Mouse (Mus musculus): Measurements from ENCODE around the gene Omg. TPM values are rescaled to one million over a fixed set of nuclear protein-coding genes. Genes with fewer than 3 reads are reported as not detected.

Omg gene
- total and polyA plus RNA-seq, 3 experiments: 0.06 TPM; not detected in 2

- Histone ChIP-seq H3K27me3 (ENCODE audit: control insufficient read depth, insufficient read depth, low read length) (no peaks in the 10 kb centered on the region), H3K79me2 (replicated peaks; ENCODE audit: control insufficient read depth, insufficient read depth, low read length) (no peaks in the 10 kb centered on the region), H3K9ac (ENCODE audit: low read depth, low read length) (no peak overlapping the region), H3K36me3 (ENCODE audit: control insufficient read depth, insufficient read depth, low read length) (no peaks in the 10 kb centered on the region), H3K27ac (0 out of 2 replicates have a peak overlapping the region, but pooled peaks have one; percentile 32), H3K4me3 (no peak overlapping the region), H3K4me1 (ENCODE audit: control insufficient read depth, insufficient read depth, low read length) (peaks cover 4% of the 10 kb centered on the region)
- TF ChIP-seq POLR2A (IDR thresholded peaks at IDR 0.05; ENCODE audit: insufficient read depth, low read depth, low read length): 0 out of 2 replicates have a peak, but pooled peaks have one; percentile 19
- TF ChIP-seq CTCF (IDR thresholded peaks at IDR 0.05): no peak
- intact Hi-C loops (cut with DNase I): no loop called here
- peak in 1 of 2 experiments; percentile 40 for DNase-seq
- WGBS: 72% methylated on average over 5 of the region's 5 CpGs
These were observed 24.0 kb upstream of the Omg start for GRCm38 (mm10) chr11:79527739-79528384.

GRCm38 (mm10) chr11:79527015-79527738 is 23.3 kb upstream of the Omg start:
- WGBS: 46% methylated on average over 15 of the region's 15 CpGs
- Histone ChIP-seq H3K79me2 (replicated peaks; ENCODE audit: control insufficient read depth, insufficient read depth, low read length) (no peaks in the 10 kb centered on the region), H3K9ac (ENCODE audit: low read depth, low read length) (no peak overlapping the region), H3K4me1 (ENCODE audit: control insufficient read depth, insufficient read depth, low read length) (peaks cover 4% of the 10 kb centered on the region), H3K4me3 (no peak overlapping the region), H3K27me3 (ENCODE audit: control insufficient read depth, insufficient read depth, low read length) (no peaks in the 10 kb centered on the region), H3K36me3 (ENCODE audit: control insufficient read depth, insufficient read depth, low read length) (no peaks in the 10 kb centered on the region), H3K27ac (peak overlapping the region; percentile 32; the same call in 1 of the 2 replicates)
- intact Hi-C loops (cut with DNase I): no loop called here
- no peak for TF ChIP-seq EP300 (IDR thresholded peaks at IDR 0.05; ENCODE audit: insufficient read depth, low read depth, low read length)
- no peak for TF ChIP-seq POLR2A (IDR thresholded peaks at IDR 0.05; ENCODE audit: insufficient read depth, low read depth, low read length)
- TF ChIP-seq CTCF (IDR thresholded peaks at IDR 0.05): no peak
- peak; percentile 43 to 65 for DNase-seq

- no peak overlapping the region for H3K4me3 ChIP-seq
- no peaks in the 10 kb centered on the region for H3K27me3 ChIP-seq (ENCODE audit: control insufficient read depth, insufficient read depth, low read length)
- no peak for DNase-seq
- H3K27ac ChIP-seq: peak overlapping the region; percentile 32; the same call in 1 of the 2 replicates
- H3K9ac ChIP-seq (ENCODE audit: low read depth, low read length): no peak overlapping the region
- H3K4me1 ChIP-seq (ENCODE audit: control insufficient read depth, insufficient read depth, low read length): peaks cover 4% of the 10 kb centered on the region
- TF ChIP-seq CTCF (IDR thresholded peaks at IDR 0.05): no peak
- TF ChIP-seq EP300 (IDR thresholded peaks at IDR 0.05; ENCODE audit: insufficient read depth, low read depth, low read length): no peak
- no peak for TF ChIP-seq POLR2A (IDR thresholded peaks at IDR 0.05; ENCODE audit: insufficient read depth, low read depth, low read length)
- 76% methylated on average over 3 of the region's 3 CpGs for WGBS
- no peaks in the 10 kb centered on the region for H3K79me2 ChIP-seq (replicated peaks; ENCODE audit: control insufficient read depth, insufficient read depth, low read length)
- intact Hi-C loops (cut with DNase I): no loop called here
- no peaks in the 10 kb centered on the region for H3K36me3 ChIP-seq (ENCODE audit: control insufficient read depth, insufficient read depth, low read length)
These were observed 22.7 kb upstream of the Omg start for GRCm38 (mm10) chr11:79526549-79526948.

- DNase-seq: no peak
- 78% methylated on average over 1 of the region's 1 CpGs for WGBS
- H3K27me3 ChIP-seq (ENCODE audit: control insufficient read depth, insufficient read depth, low read length): no peaks in the 10 kb centered on the region
- peaks cover 4% of the 10 kb centered on the region for H3K4me1 ChIP-seq (ENCODE audit: control insufficient read depth, insufficient read depth, low read length)
- H3K9ac ChIP-seq (ENCODE audit: low read depth, low read length): no peak overlapping the region
- TF ChIP-seq CTCF (IDR thresholded peaks at IDR 0.05) (no peak), POLR2A (IDR thresholded peaks at IDR 0.05; ENCODE audit: insufficient read depth, low read depth, low read length) (no peak), EP300 (IDR thresholded peaks at IDR 0.05; ENCODE audit: insufficient read depth, low read depth, low read length) (no peak)
- H3K27ac ChIP-seq: no peak overlapping the region
- H3K4me3 ChIP-seq: no peak overlapping the region
- H3K36me3 ChIP-seq (ENCODE audit: control insufficient read depth, insufficient read depth, low read length): no peaks in the 10 kb centered on the region
- intact Hi-C loops (cut with DNase I): no loop called here
- H3K79me2 ChIP-seq (replicated peaks; ENCODE audit: control insufficient read depth, insufficient read depth, low read length): no peaks in the 10 kb centered on the region
These were observed 20.4 kb upstream of the Omg start for GRCm38 (mm10) chr11:79524310-79524575.

GRCm38 (mm10) chr11:79523560-79524309 is 19.9 kb upstream of the Omg start, which contains the start of gene Evi2b:
Gene Evi2b, minus strand, starts transcription at chr11:79523762.
- no peak within 1 kb of the TSS for H3K9ac ChIP-seq (ENCODE audit: low read depth, low read length)
- H3K4me3 ChIP-seq: no peak within 1 kb of the TSS
- no peak for DNase-seq
- no peaks in the 10 kb centered on the region for H3K79me2 ChIP-seq (replicated peaks; ENCODE audit: control insufficient read depth, insufficient read depth, low read length)
- H3K36me3 ChIP-seq (ENCODE audit: control insufficient read depth, insufficient read depth, low read length): no peaks in the 10 kb centered on the region
- H3K27me3 ChIP-seq (ENCODE audit: control insufficient read depth, insufficient read depth, low read length): no peaks in the 10 kb centered on the region
- TF ChIP-seq EP300 (IDR thresholded peaks at IDR 0.05; ENCODE audit: insufficient read depth, low read depth, low read length) (no peak), CTCF (IDR thresholded peaks at IDR 0.05) (no peak), POLR2A (IDR thresholded peaks at IDR 0.05; ENCODE audit: insufficient read depth, low read depth, low read length) (0 out of 2 replicates have a peak, but pooled peaks have one; percentile 26)
- H3K27ac ChIP-seq: no peak within 1 kb of the TSS
- intact Hi-C loops (cut with DNase I): no loop called here
- H3K4me1 ChIP-seq (ENCODE audit: control insufficient read depth, insufficient read depth, low read length): peaks cover 4% of the 10 kb centered on the region
- 64% methylated on average over 10 of the region's 10 CpGs for WGBS
